Mouse (Mus musculus): ENCODE measurements at regions not wholly inside any gene's neighbourhood (a gene's known extent, or its start where the extent isn't known, plus 50 kb on each side); places are given as distances from the start of the nearest gene placed in this dataset.
A peak's percentile ranks its signal among the peaks of the same experiment; 100 is the strongest.

DNA sequence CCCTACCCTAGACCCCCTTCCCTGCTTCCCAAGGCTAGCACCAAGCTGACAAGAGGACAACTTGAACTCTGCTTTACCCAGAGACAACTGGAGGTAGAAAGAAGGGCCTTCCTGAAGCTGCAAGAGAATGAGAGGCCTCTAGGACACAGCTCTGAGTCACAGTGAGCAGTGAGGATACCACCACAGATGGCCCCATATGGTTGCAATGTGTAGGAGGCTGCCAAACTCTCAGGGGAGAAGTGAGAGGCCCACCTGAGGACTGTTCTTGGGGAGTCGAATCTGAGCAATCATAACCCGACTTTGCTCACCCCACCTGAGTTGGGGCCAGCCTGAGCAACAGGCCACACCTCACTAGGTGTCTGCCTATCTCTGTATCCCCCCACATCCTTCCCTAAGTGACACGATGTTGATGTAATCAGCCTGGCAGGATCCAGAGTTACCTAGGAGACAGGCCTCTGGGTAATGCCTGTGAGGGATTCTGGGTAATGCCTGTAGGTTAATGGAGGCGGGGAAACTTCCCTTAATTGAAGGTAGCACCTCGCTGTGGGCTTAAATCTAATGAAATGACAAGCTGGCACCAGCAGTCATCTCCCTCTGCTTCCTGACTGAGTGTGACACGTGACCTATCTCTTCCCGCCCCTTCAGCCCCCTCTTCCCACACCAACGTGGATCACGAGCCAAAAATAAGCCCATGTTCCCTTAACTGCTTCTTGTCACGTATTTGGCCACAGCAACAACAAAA lies 207.7 kb downstream of the Bcl2l11 start:
- ATAC-seq (ENCODE audit: insufficient number of reproducible peaks, low FRiP score, low TSS enrichment) = no peak

DNA sequence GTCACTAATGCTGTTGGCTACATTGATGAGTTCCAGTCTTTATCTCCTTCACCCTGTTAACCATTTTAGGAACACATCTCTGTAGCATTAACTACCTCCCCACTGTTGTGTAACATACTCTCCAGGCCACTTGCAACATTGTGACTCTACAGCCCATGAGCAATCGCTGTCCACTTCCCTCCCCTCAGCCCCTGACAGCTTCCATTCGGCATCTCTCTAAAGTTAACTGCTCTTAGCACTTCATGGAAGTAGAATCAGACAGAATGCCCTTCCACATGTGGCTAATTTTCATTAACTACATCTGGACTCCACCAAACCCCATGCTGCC lies 208.3 kb downstream of the Bcl2l11 start:
- ATAC-seq (ENCODE audit: insufficient number of reproducible peaks, low FRiP score, low TSS enrichment) = no peak

GRCm38 (mm10) chr2:128334757-128335500 lies 209.1 kb downstream of the Bcl2l11 start:
- ATAC-seq (ENCODE audit: insufficient number of reproducible peaks, low FRiP score, low TSS enrichment) = no peak

DNA sequence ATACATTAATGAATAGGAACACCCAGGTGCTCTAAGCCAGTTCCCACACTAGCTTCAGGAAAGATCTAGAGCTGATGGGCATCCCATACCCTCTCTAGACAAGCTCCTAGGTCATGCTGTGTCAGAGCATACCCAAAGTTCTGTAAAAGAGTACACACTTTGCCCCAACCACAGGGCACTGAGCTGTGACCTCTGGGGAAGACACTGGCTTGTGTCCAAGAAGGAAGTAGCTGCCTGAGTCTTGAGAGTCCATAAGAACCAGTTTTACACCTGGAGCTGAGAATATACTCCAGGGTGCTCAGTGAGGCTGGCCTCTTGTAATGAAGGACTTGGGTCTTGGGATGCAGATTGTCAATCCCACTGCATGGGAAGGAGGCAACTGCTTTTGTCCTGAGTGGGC lies 211.4 kb downstream of the Bcl2l11 start:
- no peak for ATAC-seq (ENCODE audit: insufficient number of reproducible peaks, low FRiP score, low TSS enrichment)

DNA sequence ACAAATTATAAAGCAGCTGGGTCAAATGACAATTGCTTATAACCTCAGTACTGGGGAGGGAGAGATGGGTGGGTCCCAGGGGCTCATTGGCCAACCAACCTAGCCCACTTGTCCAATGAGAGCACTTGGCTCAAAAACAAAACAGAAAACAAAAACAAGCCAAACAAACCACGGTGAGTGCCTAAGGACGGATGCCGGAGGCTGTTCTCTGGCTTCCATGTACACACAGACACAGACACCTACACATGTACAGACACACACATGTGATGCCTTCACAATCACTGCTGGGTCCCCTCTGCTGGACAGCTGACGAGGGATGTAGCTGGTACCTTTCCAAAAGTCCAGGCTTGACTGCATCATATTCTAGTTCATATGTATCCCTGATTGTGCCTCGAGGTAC lies 212.0 kb downstream of the Bcl2l11 start:
- no peak for ATAC-seq (ENCODE audit: insufficient number of reproducible peaks, low FRiP score, low TSS enrichment)

- no peak for ATAC-seq (ENCODE audit: insufficient number of reproducible peaks, low FRiP score, low TSS enrichment)
These were observed 212.6 kb downstream of the Bcl2l11 start for GRCm38 (mm10) chr2:128338474-128338873.

GRCm38 (mm10) chr2:128339061-128339642 lies 213.3 kb downstream of the Bcl2l11 start:
- no peak for ATAC-seq (ENCODE audit: insufficient number of reproducible peaks, low FRiP score, low TSS enrichment)

GRCm38 (mm10) chr2:128339643-128340487 lies 214.0 kb downstream of the Bcl2l11 start:
- ATAC-seq (ENCODE audit: insufficient number of reproducible peaks, low FRiP score, low TSS enrichment) = no peak

DNA sequence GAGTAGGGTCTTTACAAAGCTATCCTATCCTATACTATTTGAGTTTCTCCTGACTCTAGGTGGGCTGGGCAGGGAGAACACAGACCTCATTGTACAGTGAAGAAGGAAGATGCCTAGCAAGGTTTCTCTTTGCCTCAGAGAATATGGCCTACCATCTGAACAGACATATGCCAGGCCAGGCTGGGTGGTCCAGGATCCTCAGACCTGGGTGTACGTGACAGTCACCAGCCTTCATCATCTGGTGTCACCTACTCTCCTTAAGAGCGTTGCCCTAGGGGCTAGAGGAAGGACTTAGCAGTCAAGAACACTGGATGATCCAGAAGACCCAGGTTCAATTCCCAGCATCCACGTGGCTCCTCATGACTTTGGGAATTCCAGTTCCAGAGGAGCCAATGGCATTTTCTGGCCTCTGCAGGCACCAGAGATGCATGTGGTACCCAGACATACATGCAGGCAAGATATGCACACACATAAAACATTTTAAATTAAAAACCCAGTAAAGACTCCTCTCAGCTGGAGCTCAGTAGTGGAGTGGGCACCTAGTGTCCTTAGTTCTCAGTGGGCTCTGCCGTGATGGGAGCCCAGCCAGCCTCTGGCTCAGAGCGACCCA lies 214.9 kb downstream of the Bcl2l11 start:
- ATAC-seq (ENCODE audit: insufficient number of reproducible peaks, low FRiP score, low TSS enrichment) = no peak

DNA sequence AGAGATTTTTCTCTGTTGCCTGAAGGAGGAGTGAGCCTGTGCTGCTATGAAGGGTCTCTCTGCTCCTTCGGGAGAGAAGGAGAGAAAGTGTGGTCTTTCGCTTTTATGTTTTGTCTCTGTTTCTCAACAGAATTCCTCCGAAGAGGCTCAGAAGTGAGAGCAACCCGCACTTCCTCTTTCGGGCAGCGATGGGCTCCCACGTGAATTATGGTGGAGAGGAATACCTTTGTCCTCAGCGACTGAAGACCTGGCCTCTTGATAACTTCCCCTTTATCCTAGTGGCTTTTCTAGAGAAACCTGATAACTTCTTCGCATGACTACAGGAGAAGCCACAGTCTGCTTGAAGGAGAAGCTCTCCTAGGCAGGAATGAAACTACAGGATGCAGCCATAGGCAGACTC lies 216.4 kb downstream of the Bcl2l11 start:
- no peak for ATAC-seq (ENCODE audit: insufficient number of reproducible peaks, low FRiP score, low TSS enrichment)

GRCm38 (mm10) chr2:128345557-128345956 lies 219.7 kb downstream of the Bcl2l11 start:
- ATAC-seq (ENCODE audit: insufficient number of reproducible peaks, low FRiP score, low TSS enrichment) = no peak

GRCm38 (mm10) chr2:128348556-128348955 lies 222.7 kb downstream of the Bcl2l11 start:
- no peak for ATAC-seq (ENCODE audit: insufficient number of reproducible peaks, low FRiP score, low TSS enrichment)

GRCm38 (mm10) chr2:128351405-128351804 lies 225.6 kb downstream of the Bcl2l11 start:
- ATAC-seq (ENCODE audit: insufficient number of reproducible peaks, low FRiP score, low TSS enrichment) = no peak

GRCm38 (mm10) chr2:128352533-128352932 lies 226.7 kb downstream of the Bcl2l11 start:
- ATAC-seq (ENCODE audit: insufficient number of reproducible peaks, low FRiP score, low TSS enrichment) = no peak

- ATAC-seq (ENCODE audit: insufficient number of reproducible peaks, low FRiP score, low TSS enrichment) = no peak
These were observed 227.6 kb downstream of the Bcl2l11 start for GRCm38 (mm10) chr2:128353457-128353856.

DNA sequence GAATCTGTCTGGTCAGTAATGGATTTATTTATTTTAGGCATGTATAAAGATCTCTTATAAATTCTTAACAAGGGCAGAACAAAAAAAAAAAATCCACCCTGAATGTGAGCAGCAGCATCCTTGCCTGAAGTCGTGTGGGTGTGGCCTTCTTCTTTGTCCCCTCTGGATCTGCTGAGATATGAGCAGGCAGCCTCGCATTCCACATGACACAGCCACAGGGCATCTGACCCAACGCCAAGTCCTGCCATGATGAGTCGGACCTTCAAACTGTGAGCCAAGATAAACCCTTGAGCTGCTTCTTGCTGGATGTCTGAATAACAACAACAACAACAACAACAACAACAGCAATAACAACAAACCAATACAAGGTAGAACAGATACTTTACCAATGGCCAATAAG lies 230.5 kb downstream of the Bcl2l11 start:
- ATAC-seq (ENCODE audit: insufficient number of reproducible peaks, low FRiP score, low TSS enrichment) = no peak

DNA sequence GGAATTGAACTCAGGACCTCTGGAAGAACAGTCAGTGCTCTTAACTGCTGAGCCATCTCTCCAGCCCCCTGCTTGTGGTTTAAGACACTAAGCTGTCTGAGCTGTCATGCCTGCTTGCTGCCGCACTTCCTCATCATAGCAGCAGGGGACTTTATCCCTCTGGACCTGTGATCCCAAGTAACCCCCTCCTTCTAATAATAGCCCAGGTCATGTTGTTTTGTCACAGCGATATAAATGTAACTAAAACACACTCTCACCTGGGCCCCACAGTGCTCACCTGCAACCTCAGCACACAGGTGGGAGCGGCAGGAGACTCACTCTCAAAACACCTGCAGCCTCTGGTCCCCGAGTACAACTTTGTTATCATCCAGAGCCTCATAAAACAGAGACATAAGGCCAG lies 231.9 kb upstream of the Spdye4c start:
- ATAC-seq (ENCODE audit: insufficient number of reproducible peaks, low FRiP score, low TSS enrichment) = no peak

- no peak for ATAC-seq (ENCODE audit: insufficient number of reproducible peaks, low FRiP score, low TSS enrichment)
These were observed 230.5 kb upstream of the Spdye4c start for GRCm38 (mm10) chr2:128360517-128360916.

- peak; percentile 79 for ATAC-seq (ENCODE audit: insufficient number of reproducible peaks, low FRiP score, low TSS enrichment)
These were observed 229.6 kb upstream of the Spdye4c start for GRCm38 (mm10) chr2:128361436-128361835.

GRCm38 (mm10) chr2:128364161-128364560 lies 226.8 kb upstream of the Spdye4c start:
- no peak for ATAC-seq (ENCODE audit: insufficient number of reproducible peaks, low FRiP score, low TSS enrichment)

All from cerebellum, adult (tissue).